Mouse (Mus musculus) left cerebral cortex, adult 11 months (tissue): Measurements from ENCODE around the gene Med22.

Source experiments
- DNase-seq: peaks from one replicate; pipeline ENCODE4 v3.0.0; 2022; ENCODE audit warnings: low spot score

Med22 gene

DNA sequence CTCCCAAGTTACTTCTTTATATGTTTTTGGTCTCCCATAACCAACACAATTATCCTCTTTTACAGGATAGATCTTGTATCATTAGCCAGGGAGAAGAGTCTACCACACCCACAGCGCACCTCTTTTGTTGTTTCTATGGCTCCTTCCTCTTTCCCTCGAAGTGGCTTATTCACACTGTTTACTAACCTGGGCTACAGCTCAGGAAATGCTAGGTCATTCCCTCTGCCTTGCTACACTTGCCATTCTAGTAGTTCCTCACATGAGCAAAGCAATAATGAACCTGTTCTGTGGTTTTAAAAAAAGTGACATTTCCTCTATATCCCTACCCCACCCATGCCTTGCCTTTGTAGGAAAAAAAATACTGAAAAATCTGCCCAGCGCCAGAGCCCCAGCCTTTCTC lies 47.6 kb downstream of the Med22 start:
- no peak for DNase-seq
